9 mouse cellular contexts compared by ENCODE assay signal in the genomic region with DNA sequence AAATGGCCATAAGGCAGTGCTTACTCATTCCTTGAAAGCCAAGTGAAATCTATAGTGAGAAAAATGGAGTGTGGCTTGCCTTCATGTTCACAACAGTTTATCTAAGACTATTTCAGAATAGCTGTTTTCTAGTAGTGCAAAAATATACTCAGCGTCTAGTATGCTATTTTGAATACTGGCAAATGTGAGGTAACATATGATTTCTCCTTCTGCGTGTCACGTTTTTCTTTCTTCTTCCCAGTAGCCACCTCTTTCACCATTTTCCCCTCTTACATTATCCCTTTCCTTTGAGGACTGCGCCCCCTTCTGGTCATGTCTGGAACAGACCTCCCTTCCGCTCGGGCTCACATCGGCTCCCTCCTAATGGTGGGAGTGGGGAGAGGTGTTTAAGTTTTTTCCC. TPM values are rescaled to one million over a fixed set of nuclear protein-coding genes. Genes with fewer than 3 reads are reported as not detected.
DNase-seq lines count a peak whose midpoint lies in the region; ATAC-seq and TF ChIP-seq lines count a peak whose summit lies in the region.
"Had no signal": no experiment of that assay in that cellular context is flagged by ENCODE, and none has a peak within 500 bp of the region (broad histone marks: within the 10 kb centered on the region; RNA-seq: fewer than 3 reads in every experiment).

No protein-coding gene starts in this region.

- no peak overlapping the region for H3K9ac ChIP-seq in kidney, embryonic 16.5 days (replicated peaks; ENCODE audit: low read length)
- no peak overlapping the region for H3K9ac ChIP-seq in liver, adult 2 months (ENCODE audit: low read depth, low read length)
- H3K9ac ChIP-seq: embryonic facial prominence, embryonic 12.5 days had no signal

- peak; percentile 69; the same call in 1 of the 2 replicates for ATAC-seq in kidney, embryonic 16.5 days (ENCODE audit: low FRiP score, low TSS enrichment)

- no peaks in the 10 kb centered on the region for H3K4me1 ChIP-seq in kidney, embryonic 16.5 days (ENCODE audit: insufficient read depth, low read length)
- no peaks in the 10 kb centered on the region for H3K4me1 ChIP-seq in liver, adult 2 months (ENCODE audit: control insufficient read depth, insufficient read depth, low read length)
- H3K4me1 ChIP-seq: embryonic facial prominence, embryonic 12.5 days had no signal

- peaks cover 21% of the 10 kb centered on the region for H3K9me3 ChIP-seq in kidney, embryonic 16.5 days (ENCODE audit: low read length)

- H3K4me3 ChIP-seq in kidney, embryonic 16.5 days (ENCODE audit: low read length) = no peak overlapping the region
- no peak overlapping the region for H3K4me3 ChIP-seq in liver, adult 2 months (ENCODE audit: insufficient read depth, low read depth, low read length)
- H3K4me3 ChIP-seq: embryonic facial prominence, embryonic 12.5 days had no signal

- TF ChIP-seq POLR2A in liver, adult 2 months (IDR thresholded peaks at IDR 0.05; ENCODE audit: extremely low read depth, insufficient read depth, low read length) = no peak

- H3K4me2 ChIP-seq in kidney, embryonic 16.5 days (replicated peaks; ENCODE audit: low read depth, low read length) = no peak overlapping the region
- H3K4me2 ChIP-seq: embryonic facial prominence, embryonic 12.5 days had no signal

- peaks cover 61% of the 10 kb centered on the region for H3K36me3 ChIP-seq in kidney, embryonic 16.5 days (ENCODE audit: insufficient read depth, low read length)
- peaks cover 49% of the 10 kb centered on the region for H3K36me3 ChIP-seq in liver, adult 2 months (ENCODE audit: control insufficient read depth, insufficient read depth, low read length)
- peaks cover 16% of the 10 kb centered on the region for H3K36me3 ChIP-seq in splenic B cell, adult 2 months (ENCODE audit: control insufficient read depth, insufficient read depth, low read length, poor library complexity, severe bottlenecking)

- intact Hi-C loops in gastrocnemius, postnatal 36 days (cut with DNase I) = loop anchor here (1.0 to 5.0 kb wide), 2 partner anchors 128 to 216 kb away; no protein-coding TSS in a partner anchor

- peak; percentile 88 for DNase-seq in 416B (ENCODE audit: low read depth)
- DNase-seq in adrenal gland, adult 2 months = peak; percentile 84
- DNase-seq in embryo, embryonic 10.5 days (ENCODE audit: low spot score) = peak; percentile 90
- peak; percentile 74 for DNase-seq in gastrocnemius, postnatal 36 days
- DNase-seq in liver, adult 2 months (ENCODE audit: extremely low read depth, low read depth, low spot score) = peak; percentile 48
- DNase-seq in neural tube, embryonic 10.5 days (ENCODE audit: extremely low spot score, low spot score) = peak; percentile 88
- peak; percentile 88 for DNase-seq in splenic B cell, adult 2 months (ENCODE audit: low read depth, low spot score)

- TF ChIP-seq CTCF in liver, adult 2 months (IDR thresholded peaks at IDR 0.05; ENCODE audit: low read depth, low read length) = peak; percentile 89

- no peaks in the 10 kb centered on the region for H3K27me3 ChIP-seq in kidney, embryonic 16.5 days (ENCODE audit: insufficient read depth, low read length)
- H3K27me3 ChIP-seq in liver, adult 2 months (ENCODE audit: control insufficient read depth, insufficient read depth, low read length) = no peaks in the 10 kb centered on the region
- H3K27me3 ChIP-seq in splenic B cell, adult 2 months (ENCODE audit: control insufficient read depth, insufficient read depth, low read length, poor library complexity, severe bottlenecking) = no peaks in the 10 kb centered on the region
- H3K27me3 ChIP-seq: embryonic facial prominence, embryonic 12.5 days had no signal

- H3K27ac ChIP-seq in kidney, embryonic 16.5 days (ENCODE audit: low read length) = no peak overlapping the region
- no peak overlapping the region for H3K27ac ChIP-seq in liver, adult 2 months (replicated peaks; ENCODE audit: insufficient read depth, low read depth, low read length)
- H3K27ac ChIP-seq: embryonic facial prominence, embryonic 12.5 days had no signal

- H3K79me2 ChIP-seq in liver, adult 2 months (ENCODE audit: control insufficient read depth, insufficient read depth, low read length) = no peaks in the 10 kb centered on the region

- 21% methylated on average over 7 of the region's 7 CpGs for WGBS in kidney, embryonic 16.5 days
- WGBS in liver, adult 2 months = 12% methylated on average over 7 of the region's 7 CpGs

RNA-seq across cellular contexts. Expression of a gene that starts 50.2 kb away (rescaled TPM):
- total RNA-seq in adrenal gland, adult 2 months (2021) = 10 to 100 TPM; 31.3 to 33.5 TPM
- polyA plus RNA-seq in adrenal gland, adult 2 months (2012; rRNA removed) = 20.5 and 22.4 TPM in 2 replicates
- total RNA-seq in gastrocnemius, postnatal 36 days (2021) = 10 to 100 TPM; 13.8 to 14.5 TPM
- polyA plus RNA-seq in kidney, embryonic 16.5 days (2015; fragmentation: Nextera tagmentation; extraction: Ambion mirVana) = 54.8 and 61.2 TPM in 2 replicates
- total RNA-seq in liver, adult 2 months (2014; rRNA removed) = 12.8 and 15.6 TPM in 2 replicates
- 10.0 and 11.4 TPM in 2 replicates for polyA plus RNA-seq in liver, adult 2 months (2012; rRNA removed)

RNA-seq across cellular contexts. Expression of a gene that starts 54.7 kb away (rescaled TPM):
- total RNA-seq in adrenal gland, adult 2 months (2021) = 10 to 100 TPM; 39.9 to 59.5 TPM
- polyA plus RNA-seq in adrenal gland, adult 2 months (2012; rRNA removed) = 19.7 and 22.7 TPM in 2 replicates
- 10 to 100 TPM; 21.1 to 21.6 TPM for total RNA-seq in gastrocnemius, postnatal 36 days (2021)
- polyA plus RNA-seq in kidney, embryonic 16.5 days (2015; fragmentation: Nextera tagmentation; extraction: Ambion mirVana) = 39.2 TPM in 2 replicates
- total RNA-seq in liver, adult 2 months (2014; rRNA removed) = 7.2 and 8.0 TPM in 2 replicates
- 18.1 and 27.2 TPM in 2 replicates for polyA plus RNA-seq in liver, adult 2 months (2012; rRNA removed)
